Mouse (Mus musculus): ENCODE measurements around the gene Atcay.

Gene Atcay

DNA sequence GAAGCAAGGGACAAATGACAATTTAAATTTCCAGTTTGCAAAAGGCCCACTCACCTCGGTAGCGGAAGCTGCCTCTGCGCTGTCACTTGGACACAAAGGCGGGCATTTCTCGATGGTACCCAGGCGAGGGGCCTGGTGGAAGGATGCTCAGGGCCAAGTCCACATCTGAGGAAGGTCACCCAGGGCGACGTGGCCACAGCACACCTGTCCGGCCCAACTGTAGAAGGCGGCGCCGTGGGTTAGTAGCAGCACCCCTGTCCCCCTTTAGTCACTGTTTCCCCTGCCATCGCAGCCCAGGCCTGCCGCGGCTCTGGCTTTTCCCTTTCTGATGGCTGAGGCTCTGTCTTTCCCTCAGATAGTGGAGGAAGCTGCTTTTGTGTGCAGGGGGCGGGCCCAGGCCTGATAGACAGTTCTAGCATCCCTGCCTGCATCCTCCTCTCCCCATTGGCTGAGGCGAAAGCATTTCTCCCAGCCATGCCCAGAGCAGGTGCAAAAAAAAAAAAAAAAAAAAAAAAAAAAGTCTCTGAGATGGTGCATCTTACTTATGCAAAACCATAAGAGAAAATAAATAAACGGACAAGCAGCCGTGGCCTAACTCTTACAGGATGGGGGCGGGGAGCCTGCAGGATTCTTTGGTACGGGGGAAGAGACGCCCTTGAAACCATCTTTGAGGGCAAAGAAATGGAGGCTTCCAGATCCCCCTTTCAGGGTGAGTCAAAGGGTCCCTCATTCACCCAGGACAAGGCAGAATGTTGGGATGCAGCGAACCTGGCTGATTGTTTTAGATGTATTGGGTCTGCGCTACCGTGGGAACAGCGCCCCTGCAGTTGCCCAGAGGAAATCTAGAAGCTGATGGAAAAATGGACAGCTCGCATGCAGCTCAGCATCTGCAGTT lies at the start of gene Atcay:
Atcay (minus strand) TSS at position 396 of the 895 bp plus-strand sequence.
- DNase-seq (ENCODE audit: low read depth) = peak; percentile 56

DNA sequence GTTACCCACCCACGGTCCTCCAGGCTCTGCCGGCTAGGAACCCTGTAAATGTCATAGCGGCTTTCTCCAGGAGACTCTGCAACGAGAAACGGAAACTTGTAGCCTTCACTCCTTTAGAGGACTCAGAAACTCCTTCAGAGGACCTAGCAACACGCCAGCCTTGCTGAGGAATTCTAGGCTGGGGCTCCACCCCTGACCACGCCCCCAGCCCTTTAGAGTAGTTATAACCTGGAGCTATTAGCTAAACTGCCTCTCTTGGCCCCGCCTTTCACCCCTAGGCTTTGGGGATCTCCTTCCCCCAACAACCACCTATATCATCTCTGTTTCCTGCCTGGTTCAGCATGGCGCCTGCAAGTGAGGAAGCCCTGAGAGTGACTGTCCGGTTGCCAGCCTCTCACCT lies 48.9 kb upstream of the Atcay start:
- no peak for DNase-seq (ENCODE audit: low read depth)

DNA sequence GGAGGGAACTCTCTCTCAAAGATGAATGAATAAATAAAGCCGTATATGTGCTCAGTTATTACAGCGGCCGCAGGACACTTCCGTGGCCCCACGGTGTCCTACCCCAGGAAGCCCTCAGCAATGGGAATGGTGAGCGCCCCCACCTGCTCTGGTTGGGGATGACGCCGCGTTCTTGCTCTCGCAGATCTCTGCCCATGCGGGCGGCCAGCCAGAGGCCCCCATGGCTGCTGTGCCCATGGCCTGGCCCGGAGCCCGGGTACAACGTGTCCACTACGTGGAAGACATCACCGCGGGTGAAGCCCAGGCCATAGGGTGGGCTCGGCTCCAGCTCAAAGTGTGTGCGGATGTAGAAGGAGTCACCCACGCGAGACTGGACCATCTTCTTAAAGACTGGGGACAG lies 47.0 kb upstream of the Atcay start:
- DNase-seq (ENCODE audit: low read depth) = no peak

DNA sequence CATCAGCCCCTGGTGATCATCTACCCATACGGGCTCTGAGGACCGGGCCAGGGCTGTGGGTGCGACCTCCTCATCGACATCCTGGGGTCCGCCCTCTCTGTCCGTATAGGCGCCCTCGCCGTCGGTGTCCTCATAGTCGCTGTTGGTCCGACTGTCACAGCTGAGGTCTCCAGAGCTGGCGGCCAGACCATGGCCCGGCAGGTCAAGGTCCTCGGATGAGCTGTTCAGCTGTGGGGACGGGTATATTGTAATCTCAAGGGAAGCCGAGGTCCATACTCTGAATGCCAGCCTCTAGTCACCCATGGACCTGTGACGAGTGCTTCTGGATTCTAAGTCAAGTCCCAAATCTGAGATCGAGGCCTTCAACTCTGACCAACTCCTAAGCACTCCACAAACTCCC lies 43.2 kb upstream of the Atcay start:
- DNase-seq (ENCODE audit: low read depth) = no peak

DNA sequence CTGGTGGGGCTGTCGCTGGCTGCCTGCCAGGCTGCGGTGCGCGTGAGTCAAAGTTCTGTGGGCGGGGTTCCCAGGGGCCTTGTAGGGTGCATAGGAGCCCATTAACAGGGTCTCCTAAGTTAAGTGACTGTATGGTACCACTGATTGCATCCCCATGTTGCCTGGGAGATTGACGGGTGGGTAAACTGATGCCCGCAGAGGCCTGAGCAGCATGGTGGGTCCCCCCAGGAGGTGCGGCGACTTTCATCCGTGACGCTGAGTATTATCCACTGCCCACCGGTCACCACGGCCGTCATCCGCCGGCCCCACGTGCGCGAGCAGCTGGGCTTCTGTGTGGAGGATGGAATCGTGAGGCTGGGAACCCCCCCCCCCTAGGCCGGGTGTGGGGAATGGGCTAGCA lies 41.7 kb upstream of the Atcay start:
- DNase-seq (ENCODE audit: low read depth) = no peak

DNA sequence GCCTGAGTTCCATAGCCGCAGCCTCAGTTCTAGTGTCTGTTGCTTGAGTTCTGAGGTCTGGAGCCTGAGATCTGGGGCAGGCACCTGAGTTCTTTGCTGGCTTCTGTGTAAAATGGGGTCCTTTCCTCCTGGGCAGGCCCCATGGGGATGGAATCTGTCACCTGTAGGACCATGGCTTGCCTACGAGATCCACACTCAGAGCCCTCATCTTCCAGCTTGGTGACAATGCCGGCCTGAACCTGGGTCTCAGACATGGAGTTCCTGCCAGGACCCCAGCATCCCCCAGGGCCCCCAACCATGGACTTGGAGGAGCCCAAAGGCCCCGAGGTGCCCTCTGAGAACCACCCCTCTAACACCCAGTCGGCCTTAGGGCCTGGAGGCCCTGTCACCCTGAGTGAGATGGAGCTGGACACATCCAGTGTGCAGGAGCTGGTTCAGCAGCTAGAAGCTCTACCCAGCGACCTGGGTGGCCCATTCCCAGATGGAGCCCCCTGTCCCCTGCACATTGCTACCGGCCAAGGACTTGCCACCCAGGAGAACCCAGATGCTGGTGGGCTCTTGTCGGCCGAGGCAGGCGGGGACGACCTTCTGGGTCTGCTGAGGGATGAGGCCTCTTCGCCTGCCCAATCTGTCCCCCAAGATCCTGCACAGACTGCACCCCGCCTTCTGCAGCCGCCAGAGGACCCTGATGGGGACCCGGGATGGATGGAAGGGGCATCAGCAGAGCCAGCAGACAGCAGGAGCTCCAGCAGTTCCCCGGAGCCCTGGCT lies 38.2 kb upstream of the Atcay start:
- DNase-seq (ENCODE audit: low read depth) = no peak

DNA sequence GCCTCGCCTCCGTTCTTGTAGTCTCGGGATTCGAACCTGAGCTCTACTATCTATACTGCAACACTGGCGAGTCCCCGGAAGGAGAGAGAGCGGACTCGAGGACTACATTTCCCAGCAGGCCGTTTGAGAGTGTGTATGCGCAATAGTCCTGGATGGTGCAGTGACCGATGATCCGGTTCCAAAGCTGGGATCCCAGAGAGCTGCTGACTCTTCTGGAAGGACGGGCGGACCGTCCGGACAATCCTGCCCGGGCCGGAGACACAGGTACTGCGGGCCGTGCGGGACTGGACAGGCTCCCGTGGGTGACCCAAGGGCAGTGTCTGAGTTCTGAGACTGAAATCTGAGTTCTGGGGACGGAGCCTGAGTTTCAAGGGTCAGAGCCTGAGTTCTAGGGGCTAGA lies 37.4 kb upstream of the Atcay start:
- peak; percentile 81 for DNase-seq (ENCODE audit: low read depth)

DNA sequence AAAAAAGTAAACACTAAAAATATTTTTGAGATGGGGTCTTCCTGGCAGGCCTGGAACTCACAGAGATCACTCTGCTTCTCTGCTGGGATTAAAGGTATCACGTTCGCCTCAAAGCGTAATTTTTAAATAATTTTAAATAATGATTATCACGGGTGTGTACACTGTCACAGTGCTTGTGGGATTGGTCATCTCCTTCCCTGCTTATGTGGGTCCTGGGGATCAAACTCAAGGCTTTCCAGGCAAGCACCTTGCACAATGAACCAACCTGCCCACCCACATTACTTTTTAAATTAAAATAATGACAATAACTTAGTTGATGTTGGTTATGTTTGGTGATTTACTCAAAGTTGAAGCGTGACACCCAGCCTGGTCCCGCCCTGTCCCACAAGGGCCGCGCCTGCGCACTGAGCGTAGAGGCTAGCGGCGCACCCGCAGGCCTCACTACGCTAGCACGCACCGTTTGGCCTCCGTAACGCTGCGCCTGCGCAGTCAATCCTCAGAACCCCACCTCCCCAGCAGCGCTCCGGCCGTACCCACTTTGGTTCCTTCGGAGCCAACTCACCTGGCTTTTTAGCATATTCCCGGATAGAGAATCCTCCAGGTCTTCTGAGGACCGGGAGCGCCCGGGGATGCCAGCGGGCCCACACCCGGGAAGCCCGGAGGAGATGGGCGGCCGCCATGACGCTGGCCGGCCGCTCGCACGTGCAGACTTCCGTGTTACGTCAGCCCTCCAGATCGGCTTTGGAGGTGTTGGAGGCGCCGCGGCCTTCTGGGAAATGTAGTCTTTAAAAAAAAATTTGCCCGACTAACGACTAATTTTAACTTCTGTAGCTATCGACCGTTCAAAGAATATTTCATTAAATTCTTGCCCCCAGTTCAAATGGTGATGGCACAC lies 35.8 kb upstream of the Atcay start, which contains the start of the genes Mrpl54 and Apba3:
Mrpl54 (minus strand) TSS at position 724 of the 895 bp plus-strand sequence.
Apba3 (plus strand) TSS at position 750 of the 895 bp plus-strand sequence.
- DNase-seq (ENCODE audit: low read depth) = peak; percentile 98

DNA sequence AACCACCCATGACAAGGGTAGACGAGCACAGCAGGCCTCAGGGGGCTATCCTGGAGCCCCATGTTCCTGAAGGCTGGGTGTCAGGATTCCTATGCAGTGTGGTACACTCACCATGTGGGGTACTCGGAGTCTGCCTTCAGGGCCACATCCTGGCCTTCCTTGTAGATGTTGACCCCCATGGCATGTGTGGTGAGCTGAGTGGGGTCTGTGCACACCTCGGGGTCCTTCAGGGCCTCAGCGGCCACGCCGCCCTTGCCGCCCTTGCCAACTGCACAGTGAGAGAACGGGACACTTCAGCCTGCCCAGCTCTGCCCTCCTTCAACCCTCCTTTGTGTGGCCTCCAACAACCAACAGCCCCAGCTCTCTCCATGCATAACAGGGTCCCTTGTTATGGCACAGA lies 34.9 kb upstream of the Atcay start:
- peak; percentile 26 for DNase-seq (ENCODE audit: low read depth)

DNA sequence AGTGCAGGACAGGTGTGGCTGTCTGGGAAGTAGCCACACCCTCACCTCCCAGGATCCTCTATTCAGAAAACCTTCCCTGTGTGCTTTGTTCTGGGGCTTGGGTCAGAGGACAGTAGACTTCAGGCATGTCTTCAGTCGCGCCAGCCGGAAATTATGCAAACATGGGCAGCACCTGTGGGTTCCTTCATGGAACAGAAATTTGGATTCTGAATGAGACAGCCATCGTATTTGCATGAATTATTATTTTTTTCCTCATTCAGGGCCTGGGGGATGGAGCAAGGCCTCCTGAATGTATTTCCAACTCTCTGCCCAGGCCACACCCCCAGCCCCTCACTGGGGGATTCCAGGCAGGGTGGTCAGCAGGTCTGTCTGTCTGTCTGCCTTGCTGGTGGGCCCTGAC lies 30.4 kb upstream of the Atcay start:
- no peak for DNase-seq (ENCODE audit: low read depth)

DNA sequence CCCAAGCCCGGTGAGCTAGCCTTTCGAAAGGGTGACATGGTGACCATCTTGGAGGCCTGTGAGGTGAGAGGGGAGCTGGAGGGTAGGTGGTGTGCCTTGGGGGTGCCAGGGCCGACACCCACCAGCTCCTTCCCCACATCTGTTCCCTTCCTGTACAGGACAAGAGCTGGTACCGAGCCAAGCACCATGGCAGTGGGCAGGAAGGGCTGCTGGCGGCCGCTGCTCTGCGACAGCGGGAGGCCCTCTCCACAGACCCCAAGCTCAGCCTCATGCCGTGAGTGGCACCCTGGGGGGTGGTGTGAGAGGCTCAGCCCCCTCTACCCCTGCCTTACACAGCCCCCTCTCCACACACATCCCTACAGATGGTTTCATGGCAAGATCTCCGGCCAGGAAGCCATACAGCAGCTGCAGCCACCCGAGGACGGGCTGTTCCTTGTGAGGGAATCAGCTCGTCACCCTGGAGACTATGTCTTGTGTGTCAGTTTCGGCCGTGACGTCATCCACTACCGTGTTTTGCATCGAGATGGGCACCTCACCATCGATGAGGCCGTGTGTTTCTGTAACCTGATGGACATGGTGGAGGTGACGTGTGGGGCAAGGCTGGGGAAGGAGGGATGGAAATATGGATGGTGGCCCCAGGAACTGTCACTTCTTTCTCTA lies 28.7 kb upstream of the Atcay start:
- DNase-seq (ENCODE audit: low read depth) = no peak

DNA sequence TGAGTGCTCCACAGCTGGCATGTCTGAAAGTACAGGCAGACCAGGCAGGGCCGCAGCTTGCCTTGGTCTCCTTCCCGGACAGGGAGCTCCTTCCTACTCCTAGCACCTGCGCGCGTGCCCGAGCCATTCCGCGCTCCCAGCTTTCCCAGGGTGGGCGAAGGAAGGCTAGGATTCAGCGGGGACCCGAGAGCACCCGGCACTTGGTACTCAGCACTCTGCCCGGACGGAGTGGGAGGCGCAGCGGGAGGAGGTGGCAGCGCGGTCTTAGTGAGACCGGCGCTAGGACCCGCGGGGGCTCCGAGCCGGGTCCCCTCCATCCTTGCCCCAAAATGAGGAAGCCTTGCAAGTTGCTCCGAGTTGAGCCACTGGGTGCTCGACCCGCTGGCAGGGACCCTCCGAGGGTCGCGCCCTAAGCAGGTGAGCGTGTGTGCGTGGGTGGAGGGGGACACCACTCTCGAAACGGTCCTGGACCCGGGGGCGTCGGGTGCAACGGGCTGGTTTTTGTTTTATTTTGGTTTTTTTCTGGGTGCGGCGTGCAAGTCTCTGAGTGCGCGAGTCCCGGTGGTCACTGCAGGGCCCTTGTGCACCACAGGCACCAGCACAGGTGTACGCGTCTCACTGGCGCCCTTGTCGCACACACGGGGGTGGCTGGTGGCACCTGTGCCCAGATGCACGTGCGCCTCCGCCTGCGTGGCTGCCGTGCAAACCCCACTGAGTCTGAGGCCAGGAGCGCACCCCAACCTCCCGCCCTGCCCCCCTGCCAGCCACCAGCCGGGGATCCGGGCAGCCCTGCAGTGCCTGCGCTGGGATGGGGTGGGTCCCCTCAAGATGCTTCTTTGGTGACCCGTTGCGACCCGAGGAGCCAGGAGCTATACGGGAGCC lies 26.8 kb upstream of the Atcay start:
- no peak for DNase-seq (ENCODE audit: low read depth)

DNA sequence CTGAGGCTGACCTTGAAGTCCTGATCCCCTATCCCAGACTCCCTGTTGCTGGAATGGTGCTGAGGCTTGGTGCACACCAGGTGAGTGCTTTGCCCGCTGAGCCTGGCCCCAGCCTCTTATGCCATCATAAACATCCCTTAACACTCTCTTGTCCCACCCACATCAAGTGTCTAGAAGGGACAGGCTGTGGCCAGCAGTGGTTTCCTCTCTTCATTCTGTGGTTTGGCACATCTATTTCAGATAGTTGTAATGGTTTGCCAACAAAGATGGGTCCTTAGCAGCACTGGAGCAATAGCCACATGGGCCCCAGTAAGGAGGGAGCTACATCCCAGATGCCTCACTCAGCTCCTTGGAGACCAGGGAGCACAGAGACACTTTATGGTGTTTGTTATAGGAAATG lies 24.3 kb upstream of the Atcay start:
- DNase-seq (ENCODE audit: low read depth) = no peak

DNA sequence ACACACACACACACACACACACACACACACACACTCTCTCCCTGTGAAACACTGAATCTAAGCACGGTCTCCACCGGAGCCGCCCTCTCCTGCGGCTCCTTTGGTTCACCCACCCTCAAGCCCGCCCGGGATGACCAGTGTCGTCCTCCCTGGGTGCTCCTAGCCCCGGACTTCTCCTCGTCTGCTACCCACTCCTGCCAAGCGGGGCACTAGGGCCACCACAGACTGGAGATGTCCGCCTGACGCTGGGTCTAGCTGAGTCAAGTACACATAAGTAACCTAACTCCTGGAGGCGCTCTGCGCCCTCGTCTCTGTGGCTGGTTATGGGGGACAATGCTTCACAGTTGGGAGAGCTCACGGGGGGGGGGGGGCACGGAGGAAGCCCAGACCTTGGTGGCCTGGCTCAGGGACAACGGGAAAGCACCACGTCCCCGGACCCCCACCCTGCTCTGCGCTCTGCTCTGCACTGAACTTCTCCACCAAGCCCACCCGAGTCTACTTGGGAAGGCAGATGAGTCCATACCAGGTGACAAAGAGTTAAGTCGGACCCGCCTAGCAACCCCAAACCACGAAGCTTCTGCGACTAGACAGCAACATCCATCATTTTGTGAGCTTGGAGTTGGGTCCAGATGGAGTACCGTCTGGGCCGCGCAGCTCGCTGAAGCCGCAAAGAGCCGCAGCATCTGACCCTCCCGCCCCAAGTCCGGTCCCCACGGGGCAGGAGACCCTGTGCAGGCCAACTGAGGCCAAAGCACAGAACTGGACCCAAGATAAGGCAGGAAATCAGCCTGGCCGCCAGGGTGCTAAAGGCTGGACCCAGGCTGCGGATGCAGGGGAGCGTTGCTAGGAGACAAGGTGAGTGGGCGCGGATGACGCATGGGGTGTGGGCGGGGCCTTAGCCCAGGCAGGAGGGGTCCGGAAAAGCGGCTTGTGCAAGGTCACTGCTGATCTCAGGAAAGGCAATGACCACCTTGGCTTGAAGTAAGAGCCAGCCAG lies 22.1 kb upstream of the Atcay start, which contains the start of gene Matk:
Matk (plus strand) TSS at position 512 of the 996 bp plus-strand sequence.
- DNase-seq (ENCODE audit: low read depth) = peak; percentile 71

DNA sequence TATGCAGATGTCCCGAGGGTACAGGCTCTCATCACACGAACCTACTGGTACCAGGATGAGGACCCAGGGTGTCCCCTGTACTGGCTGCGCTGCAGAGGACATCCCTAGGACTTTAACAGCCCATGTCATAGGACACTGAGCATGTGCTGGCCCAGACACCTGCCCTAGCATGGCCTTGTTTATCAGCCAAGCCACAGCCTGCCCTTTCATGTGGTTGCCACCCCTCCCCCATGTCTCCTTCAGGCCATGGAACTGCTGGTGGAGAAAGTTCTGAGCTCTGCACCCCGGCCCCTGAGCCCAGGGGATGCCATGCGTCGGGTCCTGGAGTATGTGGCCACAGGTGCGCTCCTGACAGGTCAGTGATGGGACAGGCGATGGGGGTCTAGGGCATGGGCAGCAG lies 18.8 kb upstream of the Atcay start:
- no peak for DNase-seq (ENCODE audit: low read depth)

DNA sequence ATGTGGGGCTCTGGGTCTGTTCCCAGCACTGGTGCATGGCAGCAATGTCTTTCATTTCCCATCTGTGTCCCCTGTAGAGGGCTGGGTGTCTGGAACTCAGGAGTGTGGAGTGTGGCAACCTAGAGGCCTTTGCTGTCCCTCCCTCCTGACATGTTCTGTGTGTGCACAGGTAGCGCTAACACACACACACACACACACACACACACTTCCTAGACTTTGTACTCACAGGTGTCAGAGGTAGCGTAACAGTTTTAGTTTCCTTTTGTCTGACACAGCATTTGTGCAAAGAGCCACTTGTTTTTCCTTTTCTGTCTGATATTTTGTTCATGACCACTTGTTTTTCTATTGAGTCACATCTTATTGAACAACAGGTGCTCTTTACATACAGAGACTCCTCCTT lies 17.2 kb upstream of the Atcay start:
- DNase-seq (ENCODE audit: low read depth) = peak; percentile 88

DNA sequence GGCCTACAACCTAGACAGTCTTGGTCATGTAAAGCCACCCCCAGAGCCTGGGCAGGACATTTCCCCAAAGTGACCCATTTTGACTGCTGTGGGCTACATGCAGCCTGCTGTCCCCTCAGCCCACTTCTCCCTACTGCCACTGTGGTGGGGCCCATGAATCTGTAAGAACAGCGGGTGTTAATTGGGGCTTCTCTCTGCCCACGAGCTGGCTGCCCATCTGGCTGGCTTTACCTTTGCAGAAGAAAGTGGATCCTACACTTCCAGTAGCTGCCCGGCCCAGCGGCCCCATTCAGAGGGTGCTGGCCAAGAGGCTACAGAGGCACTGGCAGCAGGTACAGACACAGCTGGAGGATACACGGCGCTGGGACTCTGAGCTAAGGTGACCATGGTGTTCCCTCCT lies 14.5 kb upstream of the Atcay start:
- peak; percentile 27 for DNase-seq (ENCODE audit: low read depth)

DNA sequence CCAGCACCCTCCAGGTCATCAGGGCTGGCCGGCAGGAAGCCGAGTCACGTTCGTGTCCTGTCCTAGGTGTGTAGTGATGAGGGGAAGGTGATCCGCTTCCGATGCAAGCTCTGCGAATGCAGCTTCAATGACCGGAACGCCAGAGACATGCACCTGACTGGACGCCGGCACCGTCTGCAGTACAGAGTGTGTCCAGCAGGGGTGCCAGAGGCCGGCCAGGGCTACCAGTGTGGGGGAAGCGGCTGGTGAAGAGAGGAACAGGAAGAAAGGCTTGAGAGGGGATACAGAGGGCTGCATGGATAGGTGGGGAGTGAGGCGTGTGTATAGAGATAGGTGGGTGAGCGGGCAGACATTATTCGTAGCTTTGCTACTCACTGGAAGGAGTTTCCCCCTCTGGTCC lies 14.0 kb upstream of the Atcay start:
- peak; percentile 86 for DNase-seq (ENCODE audit: low read depth)

DNA sequence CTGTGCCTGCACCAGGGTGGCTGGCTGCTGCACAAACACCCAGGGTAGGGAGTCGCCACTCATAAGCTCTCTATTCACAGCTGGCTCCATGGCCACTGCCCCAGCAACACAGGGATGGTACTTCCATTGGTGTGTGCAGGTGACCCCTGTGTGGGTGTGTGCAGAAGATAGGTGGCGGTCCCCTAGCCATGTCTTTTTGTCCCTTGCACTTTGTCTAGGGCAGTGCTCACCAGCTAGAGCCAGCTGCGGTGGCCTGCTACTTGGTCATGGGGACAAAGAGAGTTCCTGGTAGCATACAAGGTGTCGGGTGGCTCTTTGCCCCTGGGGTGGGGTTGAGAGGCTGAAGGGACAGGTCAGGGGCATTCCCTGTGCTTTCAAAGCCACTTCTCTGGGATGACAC lies 13.5 kb upstream of the Atcay start:
- no peak for DNase-seq (ENCODE audit: low read depth)
